Mouse (Mus musculus) ZHBTc4 (cell line): ENCODE results near the gene Lrpprc.

Experiments
- DNase-seq: peaks from one replicate; pipeline ENCODE4 v3.0.0-alpha.2; 2011; ENCODE audit warnings: low read depth, low spot score

The Lrpprc gene

GRCm38 (mm10) chr17:84716252-84716872 lies 74.2 kb downstream of the Lrpprc start:
- DNase-seq = no peak

GRCm38 (mm10) chr17:84714930-84715329 lies 75.7 kb downstream of the Lrpprc start:
- DNase-seq = no peak

DNA sequence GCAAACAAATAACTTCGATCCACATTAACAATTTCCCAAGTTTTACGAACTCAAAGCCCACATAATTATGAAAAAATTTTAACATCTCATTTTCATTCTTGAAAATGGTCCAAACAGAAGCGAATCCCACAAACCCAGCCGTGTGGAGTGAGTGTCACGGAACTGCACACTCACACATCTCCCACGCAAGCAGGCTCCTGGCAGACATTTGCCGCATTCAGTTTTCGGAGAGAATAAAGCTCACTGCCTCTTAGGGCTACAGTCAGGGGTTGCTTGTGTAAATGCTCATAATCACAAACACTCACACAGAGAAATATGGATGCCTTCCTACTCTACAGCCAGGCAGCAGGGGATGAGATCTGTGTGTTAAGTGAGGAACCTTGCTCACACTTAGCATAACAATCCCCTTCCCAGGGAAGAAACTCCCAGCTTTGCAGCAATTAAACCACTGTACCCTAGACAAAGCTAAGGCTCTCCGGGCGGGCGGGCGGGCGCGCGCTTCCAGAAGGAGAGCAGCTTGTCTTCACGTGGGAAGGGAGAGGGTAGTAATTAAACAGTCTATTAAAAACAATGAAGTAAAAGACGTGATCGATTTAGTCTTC lies 76.9 kb downstream of the Lrpprc start:
- peak; percentile 70 for DNase-seq

GRCm38 (mm10) chr17:84709403-84709851 lies 81.2 kb downstream of the Lrpprc start:
- peak; percentile 13 for DNase-seq

- no peak for DNase-seq
Observed at GRCm38 (mm10) chr17:84708818-84709217, 81.8 kb downstream of the Lrpprc start.

DNA sequence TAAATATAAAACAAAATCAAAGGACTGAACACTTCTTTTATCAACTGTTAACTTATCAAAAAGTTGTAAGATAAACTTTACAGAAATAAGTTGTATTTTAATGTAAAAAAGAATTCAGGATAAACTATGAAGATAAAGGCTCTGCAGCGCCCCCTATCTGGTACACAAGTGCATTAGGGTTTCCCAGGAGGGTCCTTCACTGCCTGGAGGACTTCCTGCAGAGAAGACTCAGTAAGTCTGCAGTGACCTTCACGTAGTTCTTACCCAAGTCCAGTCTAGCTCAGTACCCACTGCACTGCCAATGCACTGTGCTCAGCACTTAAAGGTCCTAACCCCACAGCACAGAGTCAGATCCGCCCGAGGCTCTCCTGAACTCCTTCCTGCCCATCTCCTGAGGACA lies 83.2 kb downstream of the Lrpprc start:
- DNase-seq = peak; percentile 16

DNA sequence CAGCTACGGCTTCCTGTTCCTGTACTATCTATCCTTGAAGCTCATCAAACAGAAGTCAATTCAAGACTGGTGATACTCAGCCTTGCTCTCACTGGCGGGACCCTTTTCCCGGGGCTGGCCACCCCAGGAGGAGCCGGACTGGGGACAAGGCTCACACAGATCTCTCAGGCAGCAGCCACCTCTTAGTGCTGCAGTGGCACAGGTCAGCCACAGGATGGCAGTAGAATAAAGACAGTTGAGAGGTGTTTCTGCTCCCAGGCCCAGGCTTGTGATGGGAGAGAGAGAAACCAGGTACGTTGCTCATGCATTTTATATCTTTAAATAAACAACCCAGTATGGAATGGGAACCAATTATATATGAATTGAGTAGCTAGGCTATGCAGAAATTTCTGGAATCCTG lies 91.9 kb downstream of the Lrpprc start:
- peak; percentile 51 for DNase-seq

- no peak for DNase-seq
Observed at GRCm38 (mm10) chr17:84696537-84696936, 94.1 kb downstream of the Lrpprc start.

GRCm38 (mm10) chr17:84693741-84694140 lies 96.8 kb downstream of the Lrpprc start:
- no peak for DNase-seq

- DNase-seq = no peak
Observed at GRCm38 (mm10) chr17:84690111-84690510, 100.5 kb downstream of the Lrpprc start.

DNA sequence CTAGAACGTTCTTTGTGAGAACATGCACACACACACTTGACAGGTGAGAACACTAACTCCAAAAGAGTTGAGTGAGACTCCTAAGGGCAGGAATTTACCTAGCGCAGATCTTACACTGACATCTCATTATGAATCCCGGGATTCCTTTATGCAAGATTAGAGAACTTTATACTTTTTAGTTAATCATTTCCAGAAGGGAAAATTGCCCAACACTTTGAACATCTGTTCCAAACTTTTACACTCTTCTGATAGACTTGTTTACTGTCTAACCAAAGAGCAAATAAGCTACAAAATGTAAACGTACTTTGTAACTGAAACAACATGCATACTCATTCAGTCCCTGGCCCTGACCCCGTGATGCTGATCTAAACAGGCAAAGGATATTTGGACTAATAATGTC lies 101.3 kb downstream of the Lrpprc start:
- no peak for DNase-seq

- DNase-seq = no peak
Observed at GRCm38 (mm10) chr17:84688834-84689233, 101.8 kb downstream of the Lrpprc start.

DNA sequence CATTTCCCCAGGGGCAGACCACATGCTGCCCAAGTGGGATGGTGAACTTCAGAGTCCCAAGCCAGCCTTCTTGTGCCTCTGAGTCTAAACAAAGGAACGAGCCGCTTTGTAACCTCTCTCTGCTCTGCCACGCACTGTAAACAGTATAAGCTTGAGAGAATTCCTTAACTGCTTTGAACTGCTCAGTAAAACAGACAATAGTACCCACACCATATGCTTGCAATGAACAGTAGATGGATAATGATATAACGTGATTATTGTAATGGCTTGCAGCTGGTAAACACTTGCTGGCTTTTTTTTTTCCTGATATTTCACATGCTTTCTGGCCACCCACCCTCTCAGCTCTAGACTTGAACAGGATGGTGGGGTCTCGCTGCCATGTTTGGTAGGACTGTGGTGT lies 102.6 kb downstream of the Lrpprc start:
- no peak for DNase-seq

- no peak for DNase-seq
Observed at GRCm38 (mm10) chr17:84685286-84685685, 105.3 kb downstream of the Lrpprc start.

DNA sequence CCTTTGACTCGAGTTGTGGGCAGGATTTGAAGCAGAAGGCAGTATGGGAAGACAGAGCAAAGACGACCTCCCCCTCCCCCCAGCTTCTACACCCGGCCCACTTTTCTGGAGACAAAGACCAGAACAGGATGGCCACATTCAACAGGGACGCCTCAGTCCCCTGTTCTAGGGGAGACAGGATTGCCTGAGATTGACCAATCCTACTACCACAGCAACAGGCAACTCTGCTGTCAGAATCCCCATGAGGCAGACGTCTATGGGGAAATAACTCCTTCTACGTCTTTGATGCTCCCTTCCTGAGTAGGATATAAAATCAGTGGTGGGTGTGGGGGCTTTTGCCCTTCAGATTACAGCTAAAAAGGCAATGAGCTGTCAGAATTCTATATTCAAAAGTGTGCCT lies 106.3 kb downstream of the Lrpprc start:
- no peak for DNase-seq

- DNase-seq = no peak
Observed at GRCm38 (mm10) chr17:84682734-84683717, 107.6 kb downstream of the Lrpprc start, which contains the start of gene Abcg5. TSS of gene Abcg5 (minus strand) at chr17:84683011.

- no peak for DNase-seq
Observed at GRCm38 (mm10) chr17:84681670-84682069, 108.9 kb downstream of the Lrpprc start.

GRCm38 (mm10) chr17:84677595-84677994 lies 113.0 kb downstream of the Lrpprc start:
- no peak for DNase-seq

DNA sequence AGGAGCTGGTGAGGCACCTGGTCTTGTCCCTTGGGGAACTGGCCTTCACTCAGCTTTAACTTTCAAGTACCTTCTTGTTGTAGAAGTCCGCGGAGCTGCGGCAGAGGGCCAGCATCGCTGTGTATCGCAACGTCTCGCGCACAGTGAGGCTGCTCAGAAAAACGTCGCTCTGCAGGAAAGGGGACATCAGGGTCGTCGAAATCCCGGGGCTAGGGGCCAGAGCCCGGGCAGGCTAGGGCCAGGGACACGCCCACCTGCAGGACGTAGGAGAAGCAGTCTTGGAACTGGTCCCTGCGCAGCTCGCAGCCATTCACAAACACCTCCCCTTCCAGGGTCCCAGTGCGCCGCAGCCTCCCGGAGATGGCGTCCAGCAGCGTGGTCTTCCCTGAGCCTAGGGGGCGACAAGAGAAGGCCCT lies 114.6 kb downstream of the Lrpprc start, which contains the start of gene Abcg8:
Gene Abcg8, plus strand, starts transcription at position 352 of the 416 bp plus-strand sequence.
- DNase-seq = no peak

- no peak for DNase-seq
Observed at GRCm38 (mm10) chr17:84675204-84675603, 115.4 kb downstream of the Lrpprc start.

DNA sequence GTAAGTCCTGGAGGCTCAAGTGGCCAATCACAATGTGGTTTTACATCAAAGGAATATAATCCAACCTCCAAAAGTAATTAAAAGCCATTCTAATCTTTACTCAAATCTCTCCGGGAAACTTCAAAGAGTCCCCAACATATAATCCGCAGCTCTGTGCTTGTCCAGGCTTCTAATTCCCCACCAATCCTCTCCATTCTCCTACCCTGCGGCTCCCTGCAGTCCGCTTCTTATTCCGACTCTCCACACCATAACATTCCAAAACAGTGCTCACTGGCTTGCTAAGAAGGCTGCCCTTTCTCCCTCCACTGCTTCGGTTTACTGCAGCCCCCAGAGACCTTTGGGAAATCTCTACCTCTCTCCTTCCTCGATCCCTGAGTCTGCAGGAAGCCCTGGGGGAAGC lies 116.5 kb downstream of the Lrpprc start:
- no peak for DNase-seq
